Mouse (Mus musculus) heart, postnatal 25 days (tissue): ENCODE results near the gene Hist1h2af. TPM values are rescaled to one million over a fixed set of nuclear protein-coding genes. Genes with fewer than 3 reads are reported as not detected.
"Not testable (repeated sequence)": the region's sequence is repeated elsewhere in the genome, so short reads cannot be mapped to it uniquely, and the experiment has no call there.

ENCODE experiments used
- DNase-seq: peaks from one replicate; pipeline ENCODE4 v3.0.0; 2022; ENCODE audit warnings: low spot score
- intact Hi-C: fragments of 180-260 bp; cut with DNase I; formaldehyde crosslinking; loops from one replicate; pipeline ENCODE4 v1.15.1; 2025
- total RNA-seq, 2 experiments: library from RNA; stranded (reverse); gene quantifications; 2 replicates each; pipeline ENCODE4 v1.2.3; 2021

The Hist1h2af gene
- total RNA-seq, 2 experiments from 2014 or later = 13.7 to 25.9 TPM

DNA sequence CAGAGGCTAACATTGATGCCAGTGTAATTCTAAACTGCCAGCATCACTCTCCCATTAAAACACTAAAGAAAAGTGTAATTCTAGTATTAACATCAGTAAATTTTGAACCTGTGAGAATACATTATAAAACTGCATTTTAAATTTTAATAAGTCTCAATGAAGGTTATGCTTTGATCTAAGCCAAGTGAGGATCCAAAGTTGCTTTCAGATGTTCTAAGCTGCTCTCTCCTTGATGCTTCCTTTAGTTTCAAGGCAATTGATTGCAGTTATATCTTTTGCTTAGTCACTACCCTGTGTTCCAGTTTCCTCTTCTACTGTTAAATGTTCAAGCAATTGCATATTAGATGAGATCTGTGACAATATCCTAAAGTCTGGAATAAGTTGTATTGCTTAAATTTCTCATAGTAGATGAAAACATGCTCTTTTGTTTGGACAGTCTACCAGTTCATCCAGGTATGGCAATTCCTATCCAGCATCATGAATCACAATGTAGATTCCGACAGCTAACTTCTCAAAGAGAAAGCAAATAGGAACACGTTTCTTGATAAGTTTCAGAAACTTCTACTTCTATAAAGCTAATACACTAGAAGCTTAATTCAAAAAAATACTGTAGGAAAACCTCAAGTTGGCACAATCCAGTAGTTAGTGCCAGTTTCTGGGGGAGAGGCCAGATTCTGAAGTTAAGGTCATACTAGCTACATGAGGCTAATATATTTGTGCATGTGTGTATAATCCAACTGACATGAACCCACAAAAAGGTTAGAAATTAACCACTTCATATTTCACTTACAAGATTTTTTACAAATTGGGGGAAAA is 38.7 kb downstream of the Hist1h2af start:
- intact Hi-C loops = no loop called here
- DNase-seq = no peak

- DNase-seq, intact Hi-C loops: not testable (repeated sequence)
Measured at GRCm38 (mm10) chr13:23573034-23573897, 39.6 kb downstream of the Hist1h2af start.

DNA sequence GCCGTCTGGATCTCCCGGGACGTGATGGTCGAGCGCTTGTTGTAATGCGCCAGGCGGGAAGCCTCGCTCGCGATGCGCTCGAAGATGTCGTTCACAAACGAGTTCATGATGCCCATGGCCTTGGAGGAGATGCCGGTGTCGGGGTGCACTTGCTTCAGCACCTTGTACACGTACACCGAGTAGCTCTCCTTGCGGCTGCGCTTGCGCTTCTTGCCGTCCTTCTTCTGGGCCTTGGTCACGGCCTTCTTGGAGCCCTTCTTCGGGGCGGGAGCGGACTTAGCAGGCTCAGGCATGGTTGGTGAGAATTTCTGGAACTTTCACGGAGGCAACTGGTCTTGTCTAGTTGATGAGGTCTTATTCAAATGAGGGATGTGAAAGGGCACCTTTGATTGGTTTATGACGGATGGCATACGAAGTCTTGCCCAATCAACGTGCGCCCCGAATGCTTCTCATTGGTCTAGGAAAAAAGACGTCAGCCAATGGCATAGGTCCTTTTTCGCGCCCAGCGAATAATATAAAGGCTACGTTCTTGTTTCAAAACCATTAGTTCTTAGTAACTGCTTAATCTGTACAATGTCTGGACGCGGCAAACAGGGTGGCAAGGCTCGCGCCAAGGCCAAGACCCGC is 40.3 kb downstream of the Hist1h2af start, which contains the start of the genes Hist1h2bf and Hist1h2ad:
Gene Hist1h2bf, minus strand, starts transcription at position 299 of the 627 bp plus-strand sequence.
Gene Hist1h2ad, plus strand, starts transcription at position 484 of the 627 bp plus-strand sequence.
- intact Hi-C loops = not testable (repeated sequence)
- peak; percentile 86 for DNase-seq

- DNase-seq, intact Hi-C loops: not testable (repeated sequence)
Measured at GRCm38 (mm10) chr13:23574546-23575170, 41.0 kb downstream of the Hist1h2af start.

DNA sequence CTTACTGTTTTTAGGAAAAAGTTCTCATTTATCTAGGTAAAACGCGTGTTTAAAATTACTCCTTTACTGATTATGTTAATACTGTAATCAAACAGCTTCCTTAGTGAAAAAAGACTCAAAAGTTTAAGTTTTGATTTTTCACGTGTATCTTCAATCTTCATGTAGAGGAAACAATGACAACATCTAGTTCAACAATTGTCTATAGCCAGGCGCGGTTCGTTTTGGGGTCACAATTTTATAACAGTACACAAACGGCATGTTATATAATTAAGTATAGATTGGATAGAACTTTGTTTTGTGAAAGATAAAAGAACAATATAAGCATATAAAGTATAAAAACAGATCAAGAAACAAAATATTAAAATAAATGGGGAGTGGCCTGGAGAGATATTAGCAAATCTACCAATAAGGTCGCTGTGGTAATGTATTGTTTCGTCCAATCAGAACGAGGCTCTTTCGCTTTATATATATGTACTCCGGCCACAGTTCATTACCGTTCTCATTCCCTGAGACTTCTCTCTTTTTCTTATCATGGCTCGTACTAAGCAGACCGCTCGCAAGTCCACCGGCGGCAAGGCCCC is 41.7 kb downstream of the Hist1h2af start, which contains the start of gene Hist1h3d:
Gene Hist1h3d, plus strand, starts transcription at position 493 of the 581 bp plus-strand sequence.
- intact Hi-C loops = no loop called here
- no peak for DNase-seq

DNA sequence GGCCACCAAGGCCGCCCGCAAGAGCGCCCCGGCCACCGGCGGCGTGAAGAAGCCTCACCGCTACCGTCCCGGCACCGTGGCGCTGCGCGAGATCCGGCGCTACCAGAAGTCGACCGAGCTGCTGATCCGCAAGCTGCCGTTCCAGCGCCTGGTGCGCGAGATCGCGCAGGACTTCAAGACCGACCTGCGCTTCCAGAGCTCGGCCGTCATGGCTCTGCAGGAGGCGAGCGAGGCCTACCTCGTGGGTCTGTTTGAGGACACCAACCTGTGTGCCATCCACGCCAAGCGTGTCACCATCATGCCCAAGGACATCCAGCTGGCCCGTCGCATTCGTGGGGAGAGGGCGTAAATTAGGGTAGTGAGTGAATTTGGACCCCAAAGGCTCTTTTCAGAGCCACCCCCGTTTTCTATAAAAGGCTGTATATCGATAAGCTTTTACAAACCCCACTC is 42.2 kb downstream of the Hist1h2af start:
- DNase-seq, intact Hi-C loops: not testable (repeated sequence)

DNA sequence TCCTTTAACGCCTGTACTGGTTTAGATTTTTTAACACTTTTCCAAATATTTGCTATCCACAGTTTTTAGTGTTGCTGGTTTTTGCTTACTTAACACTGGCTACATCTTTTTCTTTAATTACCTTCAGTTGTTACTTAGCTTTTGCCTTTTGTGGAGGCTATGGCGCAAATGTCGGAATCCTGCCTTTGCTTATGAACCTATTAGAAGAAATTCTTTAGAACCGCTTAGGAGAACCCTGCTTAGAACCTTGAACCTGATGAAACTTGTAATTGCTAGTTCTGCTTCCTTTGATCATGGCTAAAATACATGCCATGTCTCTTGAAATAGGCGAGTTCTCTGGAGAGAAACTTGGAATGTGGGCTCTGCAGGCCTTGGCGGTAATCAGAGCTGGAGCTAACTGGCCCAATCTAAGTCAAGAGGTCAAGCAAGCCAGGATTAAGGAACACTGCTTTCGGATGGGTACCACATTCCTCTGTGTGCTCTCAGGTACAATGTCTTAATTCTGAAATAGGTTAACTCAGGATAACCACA is 42.7 kb downstream of the Hist1h2af start:
- no peak for DNase-seq
- intact Hi-C loops = no loop called here

DNA sequence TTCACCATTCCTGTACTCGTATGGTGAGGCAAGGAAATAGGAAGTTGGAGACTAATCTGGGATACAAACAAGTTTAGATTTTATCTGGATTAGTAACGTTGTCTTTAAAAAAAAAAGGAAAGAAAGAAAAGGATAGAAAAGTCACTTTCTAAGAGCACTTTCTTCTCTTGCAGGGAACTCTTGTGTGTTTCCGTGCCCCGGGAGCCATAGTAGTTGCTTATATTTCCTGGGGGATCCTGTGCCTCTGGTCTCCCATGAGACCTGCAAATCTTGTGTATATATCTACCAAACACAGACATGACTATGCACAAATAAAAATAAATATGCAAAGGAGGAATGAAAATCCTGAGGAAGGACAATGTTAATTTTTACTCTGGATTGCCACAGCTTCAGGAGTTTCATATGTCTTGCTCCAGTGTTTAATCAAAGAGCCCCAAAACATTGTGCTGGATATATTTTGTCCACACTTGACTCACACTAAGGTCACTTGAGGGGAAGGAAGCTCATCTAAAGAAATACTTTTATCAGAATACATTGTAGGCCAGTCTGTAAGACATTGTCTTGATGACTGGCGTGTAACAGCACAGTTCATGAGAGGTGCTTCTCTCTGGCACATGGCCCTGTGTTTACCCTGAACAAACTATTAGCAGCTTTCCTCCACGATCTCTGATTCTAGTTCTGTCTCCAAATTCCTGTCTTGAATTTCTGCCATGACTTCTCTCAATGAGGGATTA is 43.4 kb downstream of the Hist1h2af start:
- no peak for DNase-seq
- intact Hi-C loops = no loop called here

DNA sequence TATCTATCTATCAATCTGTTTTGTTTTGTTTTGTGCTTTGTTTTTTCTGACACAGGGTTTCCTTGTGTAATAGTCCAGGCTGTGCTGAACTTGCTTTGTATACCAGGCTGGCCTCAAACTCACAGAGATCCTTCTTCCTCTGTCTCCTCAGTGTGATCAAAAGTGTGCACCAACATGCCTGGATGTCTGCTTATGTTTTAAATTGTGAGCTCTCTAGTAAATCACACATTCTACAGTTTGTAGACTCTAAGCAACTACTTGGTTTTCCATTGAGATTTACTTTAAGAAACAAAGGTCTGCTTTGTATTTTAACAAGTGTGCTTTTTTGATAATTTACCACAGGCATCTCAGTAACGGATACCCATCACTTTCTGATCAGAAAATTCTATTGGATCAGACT is 44.1 kb downstream of the Hist1h2af start:
- DNase-seq = no peak
- intact Hi-C loops = no loop called here

DNA sequence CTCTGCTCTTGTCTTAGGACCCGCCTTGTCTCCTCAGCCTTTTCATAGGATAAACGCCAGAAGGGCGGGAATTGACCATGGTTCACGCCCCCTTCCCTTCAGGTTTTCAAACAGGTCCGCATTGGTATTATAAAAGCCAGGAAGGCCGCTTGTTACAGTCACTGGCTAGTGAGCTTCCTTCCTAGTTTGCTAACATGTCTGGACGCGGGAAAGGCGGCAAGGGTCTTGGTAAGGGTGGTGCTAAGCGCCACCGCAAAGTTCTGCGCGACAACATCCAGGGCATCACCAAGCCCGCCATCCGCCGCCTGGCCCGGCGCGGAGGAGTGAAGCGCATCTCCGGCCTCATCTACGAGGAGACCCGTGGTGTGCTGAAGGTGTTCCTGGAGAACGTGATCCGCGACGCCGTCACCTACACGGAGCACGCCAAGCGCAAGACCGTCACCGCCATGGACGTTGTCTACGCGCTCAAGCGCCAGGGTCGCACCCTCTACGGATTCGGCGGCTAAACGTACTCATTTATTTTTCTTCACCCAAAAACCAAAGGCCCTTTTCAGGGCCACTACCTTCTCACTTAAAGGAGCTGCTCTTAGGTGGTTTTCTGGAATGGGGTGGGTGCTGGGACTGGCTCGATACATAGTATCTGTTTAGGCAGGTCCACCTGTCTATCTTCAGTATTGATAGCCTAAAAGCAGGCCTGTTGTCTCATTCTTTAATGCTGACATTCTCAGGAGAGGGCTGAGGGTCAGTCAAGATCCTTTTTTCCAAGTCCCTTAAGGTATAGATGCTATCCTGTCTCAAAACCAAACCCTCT is 47.9 kb downstream of the Hist1h2af start, which contains the start of gene Hist1h4d:
Gene Hist1h4d, plus strand, starts transcription at position 191 of the 811 bp plus-strand sequence.
- intact Hi-C loops = loop anchor here (5.0 kb wide), 3 partner anchors 49 to 171 kb away; partner anchors contain the start of genes Hist1h2ab, Hist1h2af, Hist1h3b and Hist1h4h

DNA sequence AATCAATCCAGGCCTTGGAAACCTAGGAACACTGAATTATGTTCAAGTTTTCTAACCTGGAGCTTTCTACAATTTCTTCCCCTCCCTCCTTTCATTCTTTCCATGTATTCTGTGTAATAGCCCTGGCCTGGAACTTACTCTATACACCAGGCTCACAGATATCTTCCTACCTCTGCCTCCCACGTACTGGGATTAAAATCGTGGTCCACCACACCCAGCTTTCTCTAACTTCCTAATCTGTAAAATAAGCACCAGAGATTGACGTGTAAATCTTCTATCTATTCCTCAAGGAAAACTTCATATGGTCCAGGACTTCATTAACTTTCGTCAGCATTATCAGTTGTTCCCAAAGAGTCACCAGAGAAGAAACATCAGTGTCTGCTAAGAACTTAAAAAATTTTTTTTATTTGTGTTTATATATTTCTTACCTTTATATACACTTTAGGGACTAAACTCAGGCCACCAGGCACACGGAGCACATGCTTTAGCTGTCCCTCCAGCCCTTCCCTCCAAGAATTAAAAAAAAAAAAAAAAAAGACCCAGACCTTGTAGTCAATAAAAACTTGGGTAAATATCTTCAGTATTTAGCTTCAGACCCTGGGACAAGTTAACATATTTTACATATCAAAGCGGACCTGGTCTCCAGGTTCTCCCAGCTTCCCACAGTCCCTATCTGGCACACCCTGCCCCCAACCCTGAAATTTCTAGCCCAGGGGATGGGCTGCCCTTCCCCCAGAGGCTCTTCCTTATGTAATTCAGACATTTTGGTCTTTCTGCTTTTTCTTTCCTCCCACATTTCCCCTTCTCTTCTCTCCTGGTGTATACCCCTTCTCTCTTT is 48.7 kb downstream of the Hist1h2af start:
- intact Hi-C loops = loop anchor here (5.0 kb wide), 3 partner anchors 50 to 170 kb away; partner anchors contain the start of genes Hist1h2ab, Hist1h2af, Hist1h3b and Hist1h4h
- DNase-seq = no peak

More for the DNA sequence above, 47.9 kb downstream of the Hist1h2af start, which contains the start of gene Hist1h4d:
- peak; percentile 97 for DNase-seq

GRCm38 (mm10) chr13:23583387-23584068 is 49.8 kb downstream of the Hist1h2af start:
- intact Hi-C loops = loop anchor here (5.0 kb wide), 3 partner anchors 51 to 169 kb away; partner anchors contain the start of genes Hist1h2ab, Hist1h2af, Hist1h3b and Hist1h4h
- no peak for DNase-seq
